Mouse (Mus musculus) myocyte (in vitro differentiated cells): ENCODE measurements around the gene Nfkbia.

Experiments
- MAX ChIP-seq: IDR thresholded peaks from one replicate; pipeline ENCODE4 v1.6.1; 2011; ENCODE audit warnings: low read depth, mild to moderate bottlenecking, control low read depth
- POLR2A ChIP-seq: IDR thresholded peaks from one replicate; pipeline ENCODE4 v1.6.1; 2011; ENCODE audit warnings: low read depth, mild to moderate bottlenecking, control low read depth, moderate library complexity; ENCODE audit not compliant: insufficient read length
- POLR2AphosphoS2 ChIP-seq: IDR thresholded peaks from one replicate; pipeline ENCODE4 v1.6.1; 2011; ENCODE audit warnings: low read depth, control low read depth; ENCODE audit not compliant: insufficient read length
- REST ChIP-seq: IDR thresholded peaks from one replicate; pipeline ENCODE4 v1.6.1; 2011; ENCODE audit warnings: mild to moderate bottlenecking, control low read depth, moderate library complexity; ENCODE audit not compliant: insufficient read depth, insufficient read length
- USF1 ChIP-seq: IDR thresholded peaks from one replicate; pipeline ENCODE4 v1.6.1; 2011; ENCODE audit warnings: low read depth, mild to moderate bottlenecking, control low read depth, moderate library complexity

GRCm38 (mm10) chr12:55442245-55442644 lies 50.2 kb downstream of the Nfkbia start:
- TF ChIP-seq POLR2A (no peak), REST (no peak), POLR2AphosphoS2 (no peak), USF1 (no peak), MAX (no peak)
